Mouse (Mus musculus) kidney, embryonic 14.5 days (tissue): ENCODE data around the gene Rnase1. TPM values are rescaled to one million over a fixed set of nuclear protein-coding genes. Genes with fewer than 3 reads are reported as not detected.
"Not testable (repeated sequence)": the region's sequence is repeated elsewhere in the genome, so short reads cannot be mapped to it uniquely, and the experiment has no call there.

Experiments
- ATAC-seq: fragments of 200-750 bp; cut with Nextera tagmentation; 2 replicates; pipeline ENCODE4 v1.8.0; 2017; ENCODE audit warnings: moderate number of reproducible peaks, mild to moderate bottlenecking, moderate TSS enrichment, moderate library complexity; ENCODE audit not compliant: low FRiP score, low TSS enrichment
- H3K27ac ChIP-seq: fragments of 300-500 bp; sonication (generic); 2 replicates; pipeline ENCODE4 v1.5.1; 2014; ENCODE audit warnings: low read depth, mild to moderate bottlenecking, low read length, moderate library complexity, mixed read lengths
- H3K27me3 ChIP-seq: fragments of 300-500 bp; sonication (generic); 2 replicates; pipeline ENCODE4 v1.6.1; 2014; ENCODE audit warnings: mild to moderate bottlenecking, low read length; ENCODE audit not compliant: control insufficient read depth, insufficient read depth
- H3K36me3 ChIP-seq: fragments of 300-500 bp; sonication (generic); 2 replicates; pipeline ENCODE4 v1.6.1; 2014; ENCODE audit warnings: low read length, mixed read lengths; ENCODE audit not compliant: control insufficient read depth, insufficient read depth
- H3K4me1 ChIP-seq: fragments of 300-500 bp; sonication (generic); 2 replicates; pipeline ENCODE4 v1.6.1; 2014; ENCODE audit warnings: low read length, mixed read lengths; ENCODE audit not compliant: control insufficient read depth, insufficient read depth
- H3K4me2 ChIP-seq: fragments of 300-500 bp; sonication (generic); replicated peaks from 2 replicates; pipeline ENCODE4 v1.6.1; 2014; ENCODE audit warnings: low read depth, mild to moderate bottlenecking, low read length
- H3K4me3 ChIP-seq: fragments of 300-500 bp; sonication (generic); 2 replicates; pipeline ENCODE4 v1.5.1; 2014; ENCODE audit warnings: mild to moderate bottlenecking, low read length
- H3K9ac ChIP-seq: fragments of 300-500 bp; sonication (generic); 2 replicates; pipeline ENCODE4 v1.6.1; 2014; ENCODE audit warnings: low read depth, mild to moderate bottlenecking, low read length, moderate library complexity
- H3K9me3 ChIP-seq: fragments of 300-500 bp; sonication (generic); 2 replicates; pipeline ENCODE4 v1.6.1; 2016; ENCODE audit warnings: low read length; ENCODE audit not compliant: control insufficient read depth
- WGBS: fragments of 180-500 bp; shearing (Covaris S2); extraction: QIAGEN DNeasy Blood & Tissue Kit; methylation state at CpG from one replicate; pipeline ENCODE4 v1.1.7; 2014; 5-methylcytosine and 5-hydroxymethylcytosine counted together
- polyA plus RNA-seq: library from polyadenylated mRNA; unstranded; fragments of >200 nt; fragmentation: Nextera tagmentation; extraction: Ambion mirVana; gene quantifications from 2 replicates; pipeline ENCODE4 v1.2.1, GENCODE M21; 2014

The Rnase1 gene
- 0.53 and 0.65 TPM in 2 replicates for polyA plus RNA-seq

DNA sequence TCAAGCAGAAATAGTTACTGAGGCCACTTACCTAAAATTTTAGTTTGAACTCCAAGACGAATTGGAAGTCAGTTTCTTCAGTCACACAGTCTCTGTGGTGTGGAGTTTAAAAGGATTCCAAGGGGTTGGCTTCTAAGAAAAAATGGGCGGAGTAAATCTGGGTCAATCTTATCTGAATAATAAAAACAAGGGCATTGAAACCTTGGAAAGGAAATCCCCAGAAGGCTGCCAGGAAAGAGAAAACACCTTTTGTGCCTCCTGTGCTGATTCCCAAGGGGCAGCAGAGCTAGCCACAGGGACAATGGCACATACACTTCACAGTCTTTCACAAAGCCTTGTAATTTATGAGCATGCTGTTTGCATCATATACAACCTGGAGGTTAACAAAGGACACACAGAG lies at the start of gene Rnase1:
Gene Rnase1, minus strand, starts transcription at position 101 of the 400 bp plus-strand sequence.
- 68% methylated on average over 2 of the region's 2 CpGs for WGBS
- ATAC-seq, result no peak
- no peak within 1 kb of the TSS for H3K4me2 ChIP-seq

DNA sequence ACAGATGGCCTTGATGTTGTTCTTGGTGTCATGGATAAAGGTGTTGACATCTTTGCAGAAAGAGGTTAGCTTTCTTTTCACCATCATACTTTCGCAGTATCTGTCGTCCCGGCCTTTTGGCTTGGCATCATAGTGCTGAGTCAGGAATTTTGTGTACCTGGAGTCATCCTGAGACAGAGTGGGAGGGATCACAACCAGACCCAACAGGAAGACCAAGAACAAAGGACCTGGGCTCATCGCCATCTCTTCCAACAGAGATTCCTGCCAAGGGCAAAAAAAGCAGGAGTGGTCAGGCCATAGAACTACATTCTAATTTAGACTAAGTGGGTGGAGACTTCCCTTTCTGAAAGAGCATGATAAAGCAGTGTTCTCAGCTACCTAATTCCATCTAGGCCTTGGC lies 49.1 kb upstream of the Rnase1 start:
- 94% methylated on average over 4 of the region's 4 CpGs for WGBS
- Histone ChIP-seq H3K4me2 (no peak overlapping the region), H3K9ac (no peak overlapping the region), H3K9me3 (no peaks in the 10 kb centered on the region), H3K27me3 (no peaks in the 10 kb centered on the region), H3K36me3 (no peaks in the 10 kb centered on the region), H3K4me3 (no peak overlapping the region), H3K27ac (no peak overlapping the region), H3K4me1 (no peaks in the 10 kb centered on the region)
- no peak for ATAC-seq

More for the DNA sequence above, at the start of gene Rnase1:
- Histone ChIP-seq H3K36me3 (no peaks in the 10 kb centered on the region), H3K4me3 (no peak within 1 kb of the TSS), H3K27ac (no peak within 1 kb of the TSS), H3K9me3 (no peaks in the 10 kb centered on the region), H3K9ac (no peak within 1 kb of the TSS), H3K27me3 (no peaks in the 10 kb centered on the region), H3K4me1 (no peaks in the 10 kb centered on the region)

DNA sequence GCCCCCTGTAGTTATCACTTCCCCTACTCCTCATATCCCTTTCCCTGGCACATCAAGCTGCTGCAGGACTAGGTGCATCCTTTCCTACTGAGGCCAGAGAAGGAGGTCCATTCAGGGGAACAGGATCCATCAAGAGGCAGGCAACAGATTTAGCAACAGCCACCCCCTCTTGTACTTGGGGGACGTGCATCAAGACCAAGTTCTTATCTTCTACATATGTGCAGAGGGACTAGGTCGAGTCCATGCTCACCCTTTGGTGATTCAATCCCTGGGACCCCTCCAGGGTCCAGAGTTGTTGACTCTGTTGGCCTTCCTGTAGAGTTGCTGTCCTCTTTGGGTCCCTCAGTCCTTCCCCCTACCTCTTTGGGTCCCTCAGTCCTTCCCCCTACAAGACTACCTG lies 34.5 kb upstream of the Rnase1 start:
- WGBS, result 79% methylated on average over 2 of the region's 2 CpGs
- not testable (repeated sequence) for H3K9me3 ChIP-seq, H3K27ac ChIP-seq, ATAC-seq, H3K4me2 ChIP-seq, H3K4me1 ChIP-seq, H3K4me3 ChIP-seq, H3K36me3 ChIP-seq, H3K9ac ChIP-seq, H3K27me3 ChIP-seq

DNA sequence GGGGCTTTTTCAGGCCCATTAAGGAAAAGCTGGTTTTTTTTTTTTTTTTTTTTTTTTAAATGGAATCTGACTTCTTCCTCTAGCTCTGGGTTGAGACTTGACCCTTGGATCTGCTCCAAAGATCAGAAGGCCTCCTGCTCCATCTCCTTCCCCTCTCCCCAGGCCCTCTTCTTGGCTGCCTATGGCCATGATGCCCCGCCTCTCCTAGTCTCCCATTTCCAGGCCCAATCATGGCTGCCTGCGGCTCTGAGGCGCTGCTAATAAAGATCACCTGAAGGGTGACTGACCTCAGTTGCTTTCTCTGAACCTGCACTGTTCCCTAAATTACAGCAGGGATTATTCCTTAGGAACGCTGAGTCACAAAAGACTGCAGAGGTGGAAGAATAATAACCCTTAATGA lies 27.3 kb upstream of the Rnase1 start:
- Histone ChIP-seq H3K36me3 (no peaks in the 10 kb centered on the region), H3K27me3 (no peaks in the 10 kb centered on the region), H3K4me1 (no peaks in the 10 kb centered on the region), H3K4me2 (no peak overlapping the region), H3K9me3 (no peaks in the 10 kb centered on the region), H3K27ac (no peak overlapping the region), H3K4me3 (no peak overlapping the region), H3K9ac (no peak overlapping the region)
- ATAC-seq, result peak; percentile 79
- 48% methylated on average over 4 of the region's 4 CpGs for WGBS

DNA sequence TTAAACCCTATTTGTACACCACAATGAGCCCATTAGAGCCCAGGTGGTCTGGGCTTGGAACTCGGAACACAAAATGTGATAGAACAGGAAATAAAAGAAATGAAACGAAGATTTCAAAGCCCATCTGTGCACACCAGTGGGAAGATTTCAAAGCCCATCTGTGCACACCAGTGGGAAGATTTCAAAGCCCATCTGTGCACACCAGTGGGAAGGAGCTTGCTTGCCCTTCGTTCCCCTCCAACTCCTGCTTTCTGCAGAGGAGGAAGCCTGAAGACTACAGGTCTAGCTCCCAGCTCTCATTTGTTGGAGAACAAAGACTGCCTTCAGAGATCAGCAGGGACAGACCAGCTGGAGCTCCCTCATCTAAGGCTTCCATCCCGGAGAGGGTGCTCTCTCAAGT lies 26.4 kb upstream of the Rnase1 start:
- ATAC-seq, H3K27me3 ChIP-seq, H3K4me3 ChIP-seq, H3K9ac ChIP-seq, H3K27ac ChIP-seq, H3K36me3 ChIP-seq, H3K4me2 ChIP-seq, H3K9me3 ChIP-seq, H3K4me1 ChIP-seq: not testable (repeated sequence)
- 64% methylated on average over 4 of the region's 4 CpGs for WGBS

DNA sequence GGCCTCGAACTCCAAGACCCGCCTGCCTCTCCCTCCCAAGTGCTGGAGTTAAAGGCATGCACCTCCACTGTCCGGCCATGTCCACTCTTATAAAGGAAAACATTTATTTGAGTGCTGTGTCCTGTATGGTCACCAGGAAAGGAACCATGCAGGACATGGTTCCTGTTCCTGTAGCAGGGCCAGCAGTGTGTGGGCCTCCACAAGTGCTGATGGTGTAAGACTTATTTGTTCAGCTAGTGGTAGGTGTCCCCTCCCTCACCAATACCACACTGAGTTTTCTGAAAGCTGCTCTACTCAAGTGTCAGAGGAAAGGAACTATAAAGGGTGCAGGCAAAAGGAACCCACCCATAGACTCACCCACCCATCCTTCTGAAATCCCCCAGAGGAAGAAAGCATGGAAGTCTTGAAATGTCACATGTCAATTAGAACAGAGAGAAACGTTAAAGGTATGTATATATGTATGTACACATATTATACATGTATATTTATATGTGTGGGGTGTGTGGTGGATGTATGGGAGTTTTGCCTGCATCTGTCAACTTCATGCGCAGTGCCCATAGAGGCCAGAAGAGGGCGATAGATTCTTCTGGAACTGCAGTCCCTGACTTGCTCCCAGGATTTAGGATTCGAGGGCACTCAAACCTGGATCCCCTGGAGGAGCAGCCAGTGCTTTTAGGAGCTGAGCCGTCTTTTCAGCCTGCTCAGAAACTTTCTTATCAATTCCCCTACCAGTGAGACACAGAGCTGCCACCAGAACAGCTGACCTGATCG lies 25.7 kb upstream of the Rnase1 start:
- WGBS, result 36% methylated on average over 9 of the region's 9 CpGs
- not testable (repeated sequence) for H3K9ac ChIP-seq, H3K36me3 ChIP-seq, H3K27me3 ChIP-seq, H3K4me1 ChIP-seq, H3K4me2 ChIP-seq, H3K4me3 ChIP-seq, H3K9me3 ChIP-seq, H3K27ac ChIP-seq
- peak; percentile 22; the same call in 1 of the 2 replicates for ATAC-seq

DNA sequence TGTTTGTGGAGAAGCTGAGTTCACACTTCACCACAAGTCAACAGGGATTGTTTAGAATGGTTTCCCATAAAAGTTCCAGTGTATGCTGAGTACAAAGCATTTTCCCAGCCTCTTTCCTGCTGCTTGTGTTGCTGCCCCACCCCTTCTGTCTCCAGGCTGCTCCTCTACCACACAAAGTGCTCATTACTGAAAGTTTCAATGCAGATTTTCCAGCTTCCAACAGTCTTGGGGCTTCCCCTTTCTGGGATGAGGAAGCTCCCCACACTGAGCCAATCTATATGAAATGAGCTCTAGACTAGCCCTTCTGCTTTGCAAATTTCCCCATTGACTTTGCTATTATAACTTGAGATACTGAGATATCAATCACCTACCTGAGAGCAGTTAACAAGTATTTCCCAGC lies 19.5 kb upstream of the Rnase1 start:
- Histone ChIP-seq H3K36me3 (no peaks in the 10 kb centered on the region), H3K4me2 (no peak overlapping the region), H3K27me3 (no peaks in the 10 kb centered on the region), H3K4me1 (no peaks in the 10 kb centered on the region), H3K4me3 (no peak overlapping the region), H3K9ac (no peak overlapping the region), H3K9me3 (peaks cover 5% of the 10 kb centered on the region; the same call in 1 of the 2 replicates), H3K27ac (no peak overlapping the region)
- no peak for ATAC-seq

DNA sequence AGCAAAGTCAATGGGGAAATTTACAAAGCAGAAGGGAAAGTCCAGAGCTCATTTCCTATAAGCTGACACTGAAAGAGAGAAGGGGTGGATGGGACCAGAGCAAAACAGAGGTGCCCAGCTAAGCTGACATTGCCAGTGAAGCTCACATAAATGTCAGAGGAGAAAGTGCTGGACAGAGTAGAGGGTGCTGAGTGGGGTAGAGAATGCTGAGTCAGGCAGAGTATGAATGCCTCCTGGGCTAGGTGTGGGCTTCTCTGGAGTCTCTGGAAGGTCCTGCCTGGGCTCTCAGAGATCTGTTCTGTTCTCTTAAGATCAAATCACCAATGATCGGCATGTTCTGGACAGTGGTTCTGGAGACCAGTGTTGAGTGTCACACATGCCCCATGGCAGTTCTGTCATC lies 18.9 kb upstream of the Rnase1 start:
- no peaks in the 10 kb centered on the region for H3K27me3 ChIP-seq
- no peak overlapping the region for H3K4me2 ChIP-seq
- H3K27ac ChIP-seq, result no peak overlapping the region
- no peak for ATAC-seq
- 100% methylated on average over 1 of the region's 1 CpGs for WGBS
- H3K4me1 ChIP-seq, result no peaks in the 10 kb centered on the region
- H3K4me3 ChIP-seq, result no peak overlapping the region
- H3K9me3 ChIP-seq, result peaks cover 5% of the 10 kb centered on the region; the same call in 1 of the 2 replicates
- H3K36me3 ChIP-seq, result no peaks in the 10 kb centered on the region
- H3K9ac ChIP-seq, result no peak overlapping the region

DNA sequence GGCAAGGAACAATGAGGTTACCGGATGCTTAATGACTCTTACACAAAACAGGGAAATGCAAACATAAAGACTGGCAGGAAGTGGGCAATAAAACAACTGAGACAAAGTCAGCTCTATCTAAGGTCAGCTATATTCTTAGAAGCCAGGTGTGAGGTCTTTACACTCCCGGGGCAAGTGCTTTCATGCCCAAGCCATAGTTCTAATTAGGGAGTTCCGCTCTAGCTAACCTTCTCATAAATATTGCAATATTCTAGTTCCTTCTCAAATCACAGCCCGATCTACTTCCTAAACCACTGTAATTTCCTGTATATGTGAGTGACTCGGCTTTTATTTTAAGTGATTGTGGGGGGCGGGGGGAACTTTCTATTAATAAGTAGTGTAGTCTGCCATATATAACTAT lies 16.7 kb upstream of the Rnase1 start:
- H3K4me2 ChIP-seq, H3K9ac ChIP-seq, ATAC-seq, H3K27ac ChIP-seq, H3K9me3 ChIP-seq, H3K4me3 ChIP-seq, H3K4me1 ChIP-seq, H3K27me3 ChIP-seq, H3K36me3 ChIP-seq: not testable (repeated sequence)
- WGBS, result 73% methylated on average over 6 of the region's 6 CpGs
